Mouse (Mus musculus): ENCODE measurements around the gene 4930579F01Rik. TPM values are rescaled to one million over a fixed set of nuclear protein-coding genes. Genes with fewer than 3 reads are reported as not detected.

Gene 4930579F01Rik
- polyA plus RNA-seq, 1 experiment from 2014 or later: not detected

DNA sequence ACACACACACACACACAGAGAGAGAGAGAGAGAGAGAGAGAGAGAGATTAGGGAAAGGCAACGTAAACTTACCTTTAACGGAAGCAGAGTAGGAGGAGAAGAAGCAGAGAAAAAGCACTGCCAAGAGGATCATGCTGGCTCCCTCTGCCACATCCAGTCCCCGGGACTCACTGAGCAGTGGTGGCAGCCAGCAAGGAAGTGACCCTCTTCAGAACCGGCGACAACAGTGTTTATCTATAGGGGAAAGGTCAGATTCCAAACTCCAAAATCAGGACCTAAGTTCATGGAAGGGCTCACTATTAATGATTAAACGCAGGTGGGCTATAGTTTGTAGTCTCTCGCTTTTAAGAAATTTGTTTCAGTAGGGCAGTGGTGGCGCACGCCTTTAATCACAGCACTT lies 62.5 kb downstream of the 4930579F01Rik start:
- Histone ChIP-seq H3K4me3 (no peak overlapping the region), H3K27ac (ENCODE audit: poor library complexity, severe bottlenecking) (no peak overlapping the region), H3K4me2 (no peak overlapping the region), H3K9me3 (replicated peaks) (no peaks in the 10 kb centered on the region), H3K36me3 (no peaks in the 10 kb centered on the region), H3K9ac (no peak overlapping the region), H3K27me3 (replicated peaks) (no peaks in the 10 kb centered on the region), H3K4me1 (replicated peaks) (peaks cover 17% of the 10 kb centered on the region)
- ATAC-seq (ENCODE audit: insufficient number of reproducible peaks, low FRiP score): no peak
- WGBS: 44% methylated on average over 9 of the region's 9 CpGs

DNA sequence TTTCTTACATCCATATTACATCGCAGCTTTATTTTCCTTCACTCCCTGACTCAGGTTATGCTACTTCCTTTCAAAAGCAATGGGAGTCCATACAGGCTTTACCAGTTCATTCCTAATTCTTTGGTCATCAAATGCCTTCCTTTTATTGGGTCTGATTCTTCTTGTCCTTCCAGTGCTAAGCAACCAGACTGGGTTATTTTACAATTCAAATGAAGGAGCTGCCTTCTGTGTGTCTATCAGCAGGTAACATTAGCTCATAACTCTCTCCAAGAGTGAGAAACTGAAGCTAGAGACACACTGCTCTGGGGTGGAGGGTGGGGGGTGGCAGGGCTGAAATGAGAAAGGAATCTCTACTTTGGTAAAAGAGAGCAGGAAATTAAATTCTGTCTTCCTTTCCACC lies 62.9 kb downstream of the 4930579F01Rik start:
- H3K4me3 ChIP-seq: no peak overlapping the region
- H3K4me2 ChIP-seq: no peak overlapping the region
- H3K27ac ChIP-seq (ENCODE audit: poor library complexity, severe bottlenecking): no peak overlapping the region
- 58% methylated on average over 1 of the region's 1 CpGs for WGBS
- H3K9me3 ChIP-seq (replicated peaks): no peaks in the 10 kb centered on the region
- no peak overlapping the region for H3K9ac ChIP-seq
- H3K4me1 ChIP-seq (replicated peaks): peaks cover 15% of the 10 kb centered on the region
- no peak for ATAC-seq (ENCODE audit: insufficient number of reproducible peaks, low FRiP score)
- H3K27me3 ChIP-seq (replicated peaks): no peaks in the 10 kb centered on the region
- H3K36me3 ChIP-seq: no peaks in the 10 kb centered on the region

DNA sequence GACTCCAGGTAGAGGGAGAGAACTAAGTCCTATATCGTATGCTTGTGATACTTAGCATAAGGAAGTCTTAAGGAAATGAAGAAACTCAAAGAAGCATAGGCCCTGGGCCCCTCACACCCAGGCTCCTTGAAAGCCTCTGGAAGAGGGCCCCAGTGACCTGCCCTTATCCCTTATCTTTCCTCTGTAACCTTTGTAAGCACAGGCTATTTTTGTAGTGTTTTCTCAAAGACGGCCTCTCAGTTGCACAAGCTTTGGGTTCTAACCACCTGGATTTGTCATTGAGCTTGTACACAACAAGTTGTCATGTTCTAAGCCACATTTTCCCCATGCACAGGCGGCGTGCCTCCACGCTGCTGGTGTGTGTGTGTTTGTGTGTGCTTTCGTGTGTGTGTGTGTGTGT lies 64.5 kb downstream of the 4930579F01Rik start:
- peaks cover 15% of the 10 kb centered on the region for H3K4me1 ChIP-seq (replicated peaks)
- no peaks in the 10 kb centered on the region for H3K36me3 ChIP-seq
- no peak overlapping the region for H3K27ac ChIP-seq (ENCODE audit: poor library complexity, severe bottlenecking)
- ATAC-seq (ENCODE audit: insufficient number of reproducible peaks, low FRiP score): no peak
- H3K4me3 ChIP-seq: no peak overlapping the region
- no peaks in the 10 kb centered on the region for H3K27me3 ChIP-seq (replicated peaks)
- H3K9ac ChIP-seq: no peak overlapping the region
- H3K9me3 ChIP-seq (replicated peaks): no peaks in the 10 kb centered on the region
- 72% methylated on average over 6 of the region's 6 CpGs for WGBS
- no peak overlapping the region for H3K4me2 ChIP-seq

DNA sequence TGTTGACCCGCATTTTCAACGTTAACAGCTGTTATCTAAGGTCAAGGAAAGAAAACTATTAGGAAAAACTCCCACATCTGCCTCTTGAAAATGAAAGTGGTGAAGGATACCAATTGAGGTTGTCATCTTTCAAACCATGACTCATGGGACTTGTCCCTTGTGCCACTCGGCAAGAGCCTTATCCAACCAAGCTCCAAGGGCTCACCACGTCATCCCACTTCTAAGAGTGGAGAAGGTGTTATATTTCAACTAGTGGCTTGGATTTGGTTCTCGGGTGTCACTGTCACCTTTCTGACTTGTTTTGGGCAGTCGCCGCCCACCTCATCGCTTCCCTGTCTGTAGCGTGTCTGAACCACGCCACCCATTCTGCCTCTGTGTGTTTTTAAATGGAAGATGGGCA lies 69.8 kb downstream of the 4930579F01Rik start:
- H3K9me3 ChIP-seq (replicated peaks): no peaks in the 10 kb centered on the region
- H3K27ac ChIP-seq (ENCODE audit: poor library complexity, severe bottlenecking): no peak overlapping the region
- H3K9ac ChIP-seq: no peak overlapping the region
- WGBS: 71% methylated on average over 10 of the region's 10 CpGs
- H3K4me2 ChIP-seq: no peak overlapping the region
- no peak for ATAC-seq (ENCODE audit: insufficient number of reproducible peaks, low FRiP score)
- H3K27me3 ChIP-seq (replicated peaks): no peaks in the 10 kb centered on the region
- peaks cover 10% of the 10 kb centered on the region for H3K4me1 ChIP-seq (replicated peaks)
- H3K36me3 ChIP-seq: no peaks in the 10 kb centered on the region
- H3K4me3 ChIP-seq: no peak overlapping the region

DNA sequence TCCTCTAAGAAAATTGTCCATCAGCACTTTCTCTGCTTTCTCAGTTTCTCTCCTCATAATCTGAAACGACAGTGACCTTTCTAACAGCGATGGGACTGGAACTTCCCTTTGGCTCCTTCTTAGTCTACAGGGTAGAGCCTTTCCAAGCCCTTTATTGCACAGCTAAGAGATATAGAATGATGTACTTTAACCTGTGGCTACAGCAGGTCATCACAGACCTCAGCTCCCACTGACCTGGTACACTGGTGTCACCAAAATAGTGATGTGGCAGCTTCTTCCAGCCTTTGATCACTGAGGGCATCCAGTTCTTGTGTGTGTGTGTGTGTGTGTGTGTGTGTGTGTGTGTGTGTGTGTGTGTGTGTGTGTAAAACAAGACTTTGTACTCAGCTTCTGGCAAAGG lies 72.2 kb downstream of the 4930579F01Rik start:
- H3K4me3 ChIP-seq: no peak overlapping the region
- 87% methylated on average over 2 of the region's 2 CpGs for WGBS
- no peak overlapping the region for H3K27ac ChIP-seq (ENCODE audit: poor library complexity, severe bottlenecking)
- no peaks in the 10 kb centered on the region for H3K9me3 ChIP-seq (replicated peaks)
- no peaks in the 10 kb centered on the region for H3K27me3 ChIP-seq (replicated peaks)
- H3K4me1 ChIP-seq (replicated peaks): peaks cover 24% of the 10 kb centered on the region
- ATAC-seq (ENCODE audit: insufficient number of reproducible peaks, low FRiP score): no peak
- H3K36me3 ChIP-seq: no peaks in the 10 kb centered on the region
- H3K9ac ChIP-seq: no peak overlapping the region
- H3K4me2 ChIP-seq: no peak overlapping the region

DNA sequence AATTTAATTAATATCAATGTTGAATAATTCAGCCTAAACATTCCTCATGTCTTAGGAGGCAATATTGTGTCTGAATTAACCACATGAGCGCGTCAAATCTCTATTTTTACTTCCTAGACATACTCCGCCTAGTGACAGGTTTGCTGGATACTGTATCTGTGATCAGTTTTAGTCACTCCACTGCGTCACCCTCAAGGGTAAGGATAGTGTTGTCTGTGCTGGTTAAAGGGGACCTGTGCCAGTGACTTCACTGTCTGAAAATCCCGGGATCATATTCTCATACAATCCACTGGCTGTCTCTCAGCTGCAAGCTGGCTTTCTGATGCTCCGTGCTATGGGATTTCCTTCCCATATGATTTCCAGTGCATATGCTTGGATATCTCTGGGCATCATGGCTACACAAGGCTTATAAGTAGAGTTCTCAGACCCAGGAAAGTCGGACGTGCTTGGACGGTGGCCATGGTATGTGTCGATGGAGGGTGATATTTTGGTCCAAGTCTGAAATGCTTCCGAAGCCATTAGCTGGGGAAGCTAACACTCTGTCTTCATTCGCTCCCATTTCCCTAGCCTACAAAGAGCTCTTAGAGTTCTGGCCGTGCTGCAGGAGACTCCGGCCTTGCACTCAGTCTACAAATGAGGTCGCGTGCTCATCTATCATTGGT lies 74.0 kb downstream of the 4930579F01Rik start:
- ATAC-seq (ENCODE audit: insufficient number of reproducible peaks, low FRiP score): peak; percentile 53; the same call in 1 of the 2 replicates
- peak overlapping the region; percentile 70 for H3K27ac ChIP-seq (ENCODE audit: poor library complexity, severe bottlenecking)

DNA sequence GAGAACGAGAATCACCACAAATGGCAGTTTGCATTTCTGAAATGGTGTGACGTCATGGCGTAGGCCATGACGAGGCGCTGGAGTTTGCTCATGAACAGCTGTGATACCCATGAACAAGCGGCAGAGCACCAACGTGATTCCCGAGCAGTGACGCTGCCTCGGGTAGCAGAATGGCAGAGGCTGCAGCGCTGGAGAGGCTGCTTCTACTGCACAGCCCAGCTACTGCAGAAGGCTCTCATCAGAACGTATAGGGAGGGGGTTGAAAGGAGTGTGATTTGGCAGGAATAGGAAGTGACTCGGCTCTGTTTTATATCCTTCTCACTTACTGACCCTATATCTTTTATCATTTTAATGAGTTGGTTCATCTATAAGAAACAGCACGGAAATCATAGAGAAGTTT lies 74.8 kb downstream of the 4930579F01Rik start:
- Histone ChIP-seq H3K4me2 (peak overlapping the region; percentile 29; the same call in 1 of the 2 replicates), H3K27me3 (replicated peaks) (no peaks in the 10 kb centered on the region), H3K36me3 (no peaks in the 10 kb centered on the region), H3K4me1 (replicated peaks) (peaks cover 25% of the 10 kb centered on the region), H3K9ac (no peak overlapping the region), H3K4me3 (no peak overlapping the region), H3K27ac (ENCODE audit: poor library complexity, severe bottlenecking) (peak overlapping the region; percentile 42), H3K9me3 (replicated peaks) (no peaks in the 10 kb centered on the region)
- 51% methylated on average over 14 of the region's 14 CpGs for WGBS
- peak; percentile 59; the same call in 1 of the 2 replicates for ATAC-seq (ENCODE audit: insufficient number of reproducible peaks, low FRiP score)

More for the DNA sequence above, 74.0 kb downstream of the 4930579F01Rik start:
- Histone ChIP-seq H3K4me2 (peak overlapping the region; percentile 11; the same call in 1 of the 2 replicates), H3K36me3 (no peaks in the 10 kb centered on the region), H3K9me3 (replicated peaks) (no peaks in the 10 kb centered on the region), H3K9ac (no peak overlapping the region), H3K27me3 (replicated peaks) (no peaks in the 10 kb centered on the region), H3K4me3 (no peak overlapping the region), H3K4me1 (replicated peaks) (peaks cover 25% of the 10 kb centered on the region)
- 58% methylated on average over 16 of the region's 16 CpGs for WGBS

DNA sequence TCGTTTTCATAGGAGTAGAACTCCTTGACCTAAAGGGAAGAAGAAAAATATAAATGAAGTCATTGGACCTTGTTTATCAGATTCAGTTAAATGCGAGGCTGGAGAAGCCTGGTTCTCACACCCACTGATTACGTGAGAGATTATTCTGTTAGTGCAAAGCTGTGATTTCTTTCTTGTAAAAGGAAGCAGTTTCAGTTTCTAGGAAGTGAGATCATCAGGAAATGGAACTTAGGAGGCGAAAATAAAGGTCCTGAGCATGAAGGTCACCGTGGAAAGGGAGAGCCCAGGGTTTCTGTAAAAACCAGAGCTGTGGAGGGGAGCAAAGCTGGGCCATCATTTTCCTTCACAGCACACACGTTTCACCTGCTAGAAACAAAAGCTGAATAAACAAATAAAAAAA lies 75.2 kb downstream of the 4930579F01Rik start:
- Histone ChIP-seq H3K27me3 (replicated peaks) (no peaks in the 10 kb centered on the region), H3K36me3 (no peaks in the 10 kb centered on the region), H3K9me3 (replicated peaks) (no peaks in the 10 kb centered on the region), H3K27ac (ENCODE audit: poor library complexity, severe bottlenecking) (peak overlapping the region; percentile 42), H3K9ac (no peak overlapping the region), H3K4me2 (no peak overlapping the region), H3K4me3 (no peak overlapping the region), H3K4me1 (replicated peaks) (peaks cover 25% of the 10 kb centered on the region)
- WGBS: 45% methylated on average over 6 of the region's 6 CpGs
- 0 out of 2 replicates have a peak, but pooled peaks have one; percentile 18 for ATAC-seq (ENCODE audit: insufficient number of reproducible peaks, low FRiP score)

DNA sequence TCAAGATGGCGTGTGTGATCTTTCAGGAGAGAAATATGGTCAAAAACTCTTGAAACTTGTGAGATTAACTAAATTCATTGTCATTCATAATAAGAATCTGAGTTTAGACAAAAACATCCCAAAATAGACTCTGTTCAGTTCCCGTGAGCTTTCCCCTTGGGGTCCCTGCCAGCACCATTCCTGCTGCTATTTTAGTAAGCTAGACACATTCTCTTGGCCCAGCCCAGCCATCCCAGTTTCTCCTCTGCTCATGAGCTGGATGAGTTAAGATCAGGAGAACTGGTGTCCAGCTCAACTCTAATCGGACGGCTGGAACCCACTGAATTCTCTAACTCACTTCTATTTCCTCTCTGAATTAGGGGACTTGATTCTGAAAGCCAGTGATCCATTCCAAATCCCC lies 76.8 kb downstream of the 4930579F01Rik start:
- no peak overlapping the region for H3K4me3 ChIP-seq
- H3K36me3 ChIP-seq: no peaks in the 10 kb centered on the region
- peaks cover 25% of the 10 kb centered on the region for H3K4me1 ChIP-seq (replicated peaks)
- H3K4me2 ChIP-seq: no peak overlapping the region
- H3K27ac ChIP-seq (ENCODE audit: poor library complexity, severe bottlenecking): peak overlapping the region; percentile 44; the same call in 1 of the 2 replicates
- H3K9ac ChIP-seq: no peak overlapping the region
- H3K27me3 ChIP-seq (replicated peaks): no peaks in the 10 kb centered on the region
- WGBS: 67% methylated on average over 4 of the region's 4 CpGs
- no peaks in the 10 kb centered on the region for H3K9me3 ChIP-seq (replicated peaks)
- no peak for ATAC-seq (ENCODE audit: insufficient number of reproducible peaks, low FRiP score)

DNA sequence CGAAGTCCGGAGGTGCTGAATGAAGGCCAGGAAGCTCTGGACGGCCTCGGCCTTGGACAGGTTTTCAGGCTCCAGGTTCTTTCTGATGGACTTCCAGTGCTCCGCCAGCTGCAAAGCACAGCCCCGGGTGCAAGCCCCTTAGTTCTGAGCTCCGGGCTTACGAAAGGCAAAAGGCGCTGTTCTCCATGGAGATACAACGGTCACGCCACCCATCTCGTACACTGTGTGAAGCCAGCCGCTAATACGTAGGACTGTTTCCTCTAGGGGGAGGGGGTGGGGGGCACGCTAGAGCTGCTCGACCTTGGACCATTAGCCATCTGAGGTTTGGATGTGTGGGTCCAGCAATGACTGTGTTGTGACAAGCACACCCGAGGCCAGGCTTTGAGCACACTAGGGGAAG lies 79.5 kb downstream of the 4930579F01Rik start:
- Histone ChIP-seq H3K27ac (ENCODE audit: poor library complexity, severe bottlenecking) (no peak overlapping the region), H3K27me3 (replicated peaks) (no peaks in the 10 kb centered on the region), H3K9ac (no peak overlapping the region), H3K4me1 (replicated peaks) (peaks cover 19% of the 10 kb centered on the region), H3K36me3 (no peaks in the 10 kb centered on the region), H3K9me3 (replicated peaks) (no peaks in the 10 kb centered on the region), H3K4me2 (no peak overlapping the region), H3K4me3 (no peak overlapping the region)
- no peak for ATAC-seq (ENCODE audit: insufficient number of reproducible peaks, low FRiP score)
- 79% methylated on average over 17 of the region's 17 CpGs for WGBS
